Mouse (Mus musculus) WW6 (cell line): ENCODE measurements at regions not wholly inside any gene's neighbourhood (a gene's known extent, or its start where the extent isn't known, plus 50 kb on each side); places are given as distances from the start of the nearest gene placed in this dataset.

Experiments used
- DNase-seq: peaks from one replicate; pipeline ENCODE4 v3.0.0-alpha.2; 2013; ENCODE audit warnings: low read depth, low spot score

GRCm38 (mm10) chr11:21478191-21478590 lies 93.8 kb upstream of the Wdpcp start:
- DNase-seq = no peak

- DNase-seq = no peak
These were observed 99.7 kb upstream of the Ugp2 start for GRCm38 (mm10) chr11:21470711-21471110.

- peak; percentile 22 for DNase-seq
These were observed 97.5 kb upstream of the Ugp2 start for GRCm38 (mm10) chr11:21468465-21468864.

- no peak for DNase-seq
These were observed 89.0 kb upstream of the Ugp2 start for GRCm38 (mm10) chr11:21460011-21460410.

GRCm38 (mm10) chr11:21453308-21454106 lies 82.5 kb upstream of the Ugp2 start:
- no peak for DNase-seq

- DNase-seq = peak; percentile 34
These were observed 62.7 kb upstream of the Ugp2 start for GRCm38 (mm10) chr11:21433726-21434125.

GRCm38 (mm10) chr11:21430021-21430420 lies 59.0 kb upstream of the Ugp2 start:
- no peak for DNase-seq

GRCm38 (mm10) chr11:21428749-21429148 lies 57.7 kb upstream of the Ugp2 start:
- no peak for DNase-seq

- DNase-seq = no peak
These were observed 57.0 kb upstream of the Ugp2 start for GRCm38 (mm10) chr11:21428013-21428317.

- DNase-seq = no peak
These were observed 56.5 kb upstream of the Ugp2 start for GRCm38 (mm10) chr11:21427291-21428012.

- no peak for DNase-seq
These were observed 54.6 kb upstream of the Ugp2 start for GRCm38 (mm10) chr11:21425480-21426101.

- no peak for DNase-seq
These were observed 53.3 kb upstream of the Ugp2 start for GRCm38 (mm10) chr11:21424345-21424744.

GRCm38 (mm10) chr11:21422281-21422878 lies 51.4 kb upstream of the Ugp2 start:
- no peak for DNase-seq
